Mouse (Mus musculus) liver, postnatal 0 days (tissue): ENCODE results near the gene Fam178b. TPM values are rescaled to one million over a fixed set of nuclear protein-coding genes. Genes with fewer than 3 reads are reported as not detected.
"Not testable (repeated sequence)": the region's sequence is repeated elsewhere in the genome, so short reads cannot be mapped to it uniquely, and the experiment has no call there.

Source experiments
- ATAC-seq: fragments of 200-750 bp; cut with Nextera tagmentation; 2 replicates; pipeline ENCODE4 v1.8.0; 2017; ENCODE audit warnings: mild to moderate bottlenecking, moderate library complexity
- DNase-seq: peaks from one replicate; pipeline ENCODE4 v3.0.0-alpha.2; 2016
- H3K27ac ChIP-seq: fragments of 300-500 bp; sonication (generic); 2 replicates; pipeline ENCODE4 v1.5.1; 2014; ENCODE audit warnings: antibody characterized with exemption, moderate library complexity, mild to moderate bottlenecking, low read depth
- H3K27me3 ChIP-seq: fragments of 300-500 bp; sonication (generic); 2 replicates; pipeline ENCODE4 v1.6.1; 2014; ENCODE audit warnings: low read length, control low read depth, mixed read lengths; ENCODE audit not compliant: insufficient read depth
- H3K36me3 ChIP-seq: fragments of 300-500 bp; sonication (generic); replicated peaks from 2 replicates; pipeline ENCODE4 v1.6.1; 2014; ENCODE audit warnings: mild to moderate bottlenecking, control low read depth, low read length, moderate library complexity, mixed read lengths; ENCODE audit not compliant: insufficient read depth
- H3K4me1 ChIP-seq: fragments of 300-500 bp; sonication (generic); 2 replicates; pipeline ENCODE4 v1.6.1; 2014; ENCODE audit warnings: antibody characterized with exemption, mild to moderate bottlenecking, control low read depth; ENCODE audit not compliant: insufficient read depth
- H3K4me2 ChIP-seq: fragments of 300-500 bp; sonication (generic); 2 replicates; pipeline ENCODE4 v1.6.1; 2014; ENCODE audit warnings: low read depth, mild to moderate bottlenecking, low read length, moderate library complexity, mixed read lengths
- H3K4me3 ChIP-seq: fragments of 300-500 bp; sonication (generic); 2 replicates; pipeline ENCODE4 v1.5.1; 2014; ENCODE audit warnings: low read depth, low read length
- H3K9ac ChIP-seq: fragments of 300-500 bp; sonication (generic); replicated peaks from 2 replicates; pipeline ENCODE4 v1.6.1; 2014; ENCODE audit warnings: mild to moderate bottlenecking, moderate library complexity
- H3K9me3 ChIP-seq: fragments of 300-500 bp; sonication (generic); 2 replicates; pipeline ENCODE4 v1.6.1; 2016; ENCODE audit warnings: mild to moderate bottlenecking, control low read depth, low read length, mixed read lengths
- CTCF ChIP-seq: sonication (generic); IDR thresholded peaks from 2 replicates; pipeline ENCODE4 v1.5.1; 2016; ENCODE audit warnings: antibody characterized with exemption, low read depth
- EP300 ChIP-seq: IDR thresholded peaks from 2 replicates; pipeline ENCODE4 v1.6.1; 2016; ENCODE audit warnings: antibody characterized with exemption, low read depth, mild to moderate bottlenecking
- WGBS: fragments of 180-500 bp; shearing (Covaris S2); extraction: QIAGEN DNeasy Blood & Tissue Kit; methylation state at CpG from one replicate; pipeline ENCODE4 v1.1.7; 2014; ENCODE audit not compliant: insufficient replicate concordance; 5-methylcytosine and 5-hydroxymethylcytosine counted together
- polyA plus RNA-seq: library from polyadenylated mRNA; unstranded; fragments of >200 nt; fragmentation: Nextera tagmentation; extraction: Ambion mirVana; gene quantifications from 2 replicates; pipeline ENCODE4 v1.2.1, GENCODE M21; 2015

Gene Fam178b
- polyA plus RNA-seq, 1 experiment from 2014 or later: 0.16 TPM

GRCm38 (mm10) chr1:36674936-36675335 lies 8.0 kb downstream of the Fam178b start:
- H3K27ac ChIP-seq: no peak overlapping the region
- H3K36me3 ChIP-seq: no peaks in the 10 kb centered on the region
- DNase-seq: no peak
- WGBS: 53% methylated on average over 3 of the region's 3 CpGs
- no peaks in the 10 kb centered on the region for H3K9me3 ChIP-seq
- no peak overlapping the region for H3K4me3 ChIP-seq
- no peaks in the 10 kb centered on the region for H3K4me1 ChIP-seq
- no peak overlapping the region for H3K9ac ChIP-seq
- H3K27me3 ChIP-seq: no peaks in the 10 kb centered on the region
- no peak overlapping the region for H3K4me2 ChIP-seq
- no peak for ATAC-seq
- no peak for TF ChIP-seq CTCF
- TF ChIP-seq EP300: no peak

- Histone ChIP-seq H3K27me3 (no peaks in the 10 kb centered on the region), H3K4me2 (no peak overlapping the region), H3K4me3 (no peak overlapping the region), H3K4me1 (no peaks in the 10 kb centered on the region), H3K27ac (no peak overlapping the region), H3K9me3 (no peaks in the 10 kb centered on the region), H3K9ac (no peak overlapping the region), H3K36me3 (no peaks in the 10 kb centered on the region)
- no peak for TF ChIP-seq CTCF
- TF ChIP-seq EP300: no peak
- DNase-seq (no peak), ATAC-seq (no peak)
- WGBS: 74% methylated on average over 16 of the region's 16 CpGs
Measured at GRCm38 (mm10) chr1:36672648-36673350, 10.2 kb downstream of the Fam178b start.

- no peaks in the 10 kb centered on the region for H3K9me3 ChIP-seq
- no peak overlapping the region for H3K27ac ChIP-seq
- H3K27me3 ChIP-seq: no peaks in the 10 kb centered on the region
- no peaks in the 10 kb centered on the region for H3K36me3 ChIP-seq
- no peak overlapping the region for H3K4me3 ChIP-seq
- H3K4me1 ChIP-seq: no peaks in the 10 kb centered on the region
- no peak for ATAC-seq
- no peak overlapping the region for H3K9ac ChIP-seq
- TF ChIP-seq CTCF (no peak), EP300 (no peak)
- H3K4me2 ChIP-seq: no peak overlapping the region
- 69% methylated on average over 10 of the region's 10 CpGs for WGBS
- no peak for DNase-seq
Measured at GRCm38 (mm10) chr1:36671260-36671659, 11.7 kb downstream of the Fam178b start.

- Histone ChIP-seq H3K27me3 (no peaks in the 10 kb centered on the region), H3K27ac (no peak overlapping the region), H3K4me2 (no peak overlapping the region), H3K4me3 (no peak overlapping the region), H3K4me1 (no peaks in the 10 kb centered on the region), H3K9me3 (no peaks in the 10 kb centered on the region), H3K36me3 (no peaks in the 10 kb centered on the region), H3K9ac (no peak overlapping the region)
- ATAC-seq (peak; percentile 36; the same call in 1 of the 2 replicates), DNase-seq (no peak)
- 42% methylated on average over 4 of the region's 4 CpGs for WGBS
- no peak for TF ChIP-seq EP300
- TF ChIP-seq CTCF: no peak
Measured at GRCm38 (mm10) chr1:36670256-36670655, 12.7 kb downstream of the Fam178b start.

GRCm38 (mm10) chr1:36668007-36668406 lies 15.0 kb downstream of the Fam178b start:
- not testable (repeated sequence) for H3K27ac ChIP-seq

GRCm38 (mm10) chr1:36665934-36666333 lies 17.0 kb downstream of the Fam178b start:
- Histone ChIP-seq H3K4me2 (no peak overlapping the region), H3K36me3 (no peaks in the 10 kb centered on the region), H3K27me3 (no peaks in the 10 kb centered on the region), H3K27ac (no peak overlapping the region), H3K4me3 (no peak overlapping the region), H3K4me1 (no peaks in the 10 kb centered on the region), H3K9me3 (no peaks in the 10 kb centered on the region), H3K9ac (no peak overlapping the region)
- ATAC-seq (no peak), DNase-seq (no peak)
- no peak for TF ChIP-seq EP300
- no peak for TF ChIP-seq CTCF
- 67% methylated on average over 4 of the region's 4 CpGs for WGBS

More at GRCm38 (mm10) chr1:36668007-36668406, 15.0 kb downstream of the Fam178b start:
- WGBS: 63% methylated on average over 3 of the region's 4 CpGs
- H3K9me3 ChIP-seq, H3K4me1 ChIP-seq, H3K27me3 ChIP-seq, H3K36me3 ChIP-seq, ATAC-seq, H3K4me2 ChIP-seq, H3K9ac ChIP-seq, DNase-seq, H3K4me3 ChIP-seq: not testable (repeated sequence)
